Mouse (Mus musculus) erythroid progenitor cell, adult 5-6 weeks (primary cell): ENCODE results near the gene Sec23ip. TPM values are rescaled to one million over a fixed set of nuclear protein-coding genes. Genes with fewer than 3 reads are reported as not detected.
"Not testable (repeated sequence)": the region's sequence is repeated elsewhere in the genome, so short reads cannot be mapped to it uniquely, and the experiment has no call there.

Experiments used
- ATAC-seq: replicated peaks from 2 replicates; pipeline ENCODE4 v1.8.0; 2016; ENCODE audit warnings: moderate number of reproducible peaks, mild to moderate bottlenecking, moderate TSS enrichment, inconsistent platforms; ENCODE audit not compliant: poor library complexity, low FRiP score, severe bottlenecking
- total RNA-seq, 2 experiments: library from RNA; stranded (forward) in 1 of 2; stranded (reverse) in 1 of 2; fragments of 150-400 nt in 1 of 2; fragments of 186-747, 209-891 nt in 1 of 2; gene quantifications; 2 replicates each; pipeline versions ENCODE4 v1.2.3 to v1.2.4; 2015 to 2017; ENCODE audit warnings: low replicate concordance in 2 of 2

Gene Sec23ip
- total RNA-seq (2015; ENCODE audit: low replicate concordance) (15.5 and 38.6 TPM in 2 replicates), total RNA-seq (2017; ENCODE audit: low replicate concordance) (23.8 and 26.3 TPM in 2 replicates)

DNA sequence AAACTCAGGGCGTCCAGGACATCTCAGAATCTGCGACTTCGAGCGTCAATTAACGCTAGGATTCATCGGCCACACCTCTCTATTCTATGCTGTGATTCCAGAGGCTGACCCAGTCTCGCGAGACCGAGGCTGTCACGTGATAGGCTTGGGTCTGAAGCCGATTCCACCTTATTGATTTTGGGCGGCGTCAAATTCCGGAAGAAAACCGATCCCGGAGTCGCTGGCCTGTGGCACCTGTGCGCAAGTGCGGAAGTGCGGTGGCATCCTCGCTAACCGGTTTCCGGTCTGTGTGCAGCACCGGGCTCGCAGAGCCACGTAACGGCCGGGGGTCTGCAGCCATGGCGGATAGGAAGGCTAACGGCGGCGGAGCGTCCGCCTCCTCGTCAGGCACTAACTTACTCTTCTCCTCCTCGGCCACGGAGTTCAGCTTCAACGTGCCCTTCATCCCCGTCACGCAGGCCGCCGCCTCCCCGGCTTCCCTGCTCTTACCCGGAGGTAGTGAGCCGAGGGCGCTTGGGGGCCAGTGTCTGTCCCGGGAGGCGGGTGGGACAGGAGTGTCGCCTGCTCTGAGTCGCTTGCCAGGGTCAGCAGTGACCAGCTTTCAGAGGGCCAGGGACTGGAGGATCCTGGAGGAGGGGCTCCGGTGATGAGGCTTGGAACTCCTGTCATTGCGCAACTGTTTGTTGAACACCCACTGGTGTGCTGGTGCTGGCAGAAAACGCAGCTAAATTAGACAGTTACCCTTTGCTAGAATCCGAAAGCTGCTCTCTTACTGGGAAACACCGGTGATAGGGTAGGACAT is at the start of gene Sec23ip:
Gene Sec23ip (plus strand): TSS at position 260 of the 802 bp plus-strand sequence.
- ATAC-seq = peak; percentile 86

DNA sequence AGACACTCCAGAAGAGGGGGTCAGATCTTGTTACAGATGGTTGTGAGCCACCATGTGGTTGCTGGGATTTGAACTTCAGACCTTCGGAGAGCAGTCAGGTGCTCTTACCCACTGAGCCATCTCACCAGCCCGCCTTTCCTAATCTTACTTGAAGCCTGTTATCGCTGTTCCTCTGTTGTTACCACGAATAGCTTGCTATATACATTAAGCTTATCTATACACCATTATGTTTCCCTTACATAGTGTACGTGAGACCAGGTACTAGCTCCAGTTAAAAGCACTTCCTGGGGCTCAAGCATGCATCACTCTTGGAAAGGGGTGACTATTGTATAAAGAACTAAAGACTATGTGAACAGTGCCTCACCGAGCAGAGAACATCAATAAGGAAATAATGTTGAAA is 44.8 kb upstream of the Sec23ip start:
- not testable (repeated sequence) for ATAC-seq

DNA sequence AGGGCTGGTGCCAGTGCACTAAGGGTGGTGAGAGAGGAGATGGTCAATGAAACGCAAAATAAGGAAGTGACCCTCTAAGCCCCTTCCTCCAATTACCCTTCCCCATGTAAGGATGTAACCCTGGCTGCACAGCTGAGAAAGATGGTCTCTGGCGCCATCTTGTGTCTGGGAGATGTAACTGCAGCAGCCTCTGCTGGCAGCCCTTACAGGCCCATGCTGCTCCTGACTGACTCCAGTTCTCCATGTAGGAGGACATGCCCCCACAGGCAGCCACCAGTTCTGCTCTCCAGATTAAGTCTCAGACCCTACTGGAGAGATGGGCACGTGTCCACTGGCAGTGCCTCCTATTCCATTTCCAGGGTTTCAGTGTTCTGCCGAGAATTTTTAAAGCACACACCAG is 39.0 kb upstream of the Sec23ip start:
- ATAC-seq = peak; percentile 78

DNA sequence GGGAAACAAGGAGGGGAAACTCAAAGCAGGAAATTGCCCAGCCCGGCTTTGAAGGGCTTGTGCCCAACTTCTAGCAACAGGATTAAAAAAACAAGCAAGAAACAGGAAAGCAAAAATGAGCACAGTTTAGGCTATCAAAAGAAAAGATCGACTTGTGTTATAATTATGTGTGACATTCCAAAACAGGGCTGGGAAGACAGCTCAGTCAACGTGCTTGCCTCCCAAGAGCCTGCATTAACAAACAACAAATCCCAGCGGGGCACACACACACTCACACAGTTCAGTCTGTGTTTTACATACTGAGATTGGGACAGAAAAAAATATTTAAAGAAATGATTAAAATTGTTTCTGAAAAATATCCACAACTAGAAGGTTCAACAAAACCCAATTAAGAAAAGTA is 26.8 kb upstream of the Sec23ip start:
- ATAC-seq = no peak

DNA sequence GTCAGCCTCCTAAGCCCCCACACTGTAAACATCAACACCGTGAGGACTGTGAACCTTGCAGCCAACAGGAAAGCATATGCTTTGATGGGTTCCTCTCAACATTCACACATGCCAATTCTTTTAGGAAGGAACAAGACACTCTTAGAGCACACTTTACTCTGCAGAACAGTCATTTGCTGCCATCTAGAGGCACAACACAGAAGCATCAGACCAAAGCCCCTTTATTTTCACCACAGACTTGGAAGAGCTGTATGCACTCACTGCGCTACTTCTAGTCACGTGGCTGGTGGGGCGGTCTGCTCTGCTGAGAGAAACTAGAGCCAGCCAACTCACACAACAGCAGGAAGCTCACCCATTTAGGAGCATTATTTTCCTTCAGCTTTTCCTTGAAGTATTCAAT is 20.0 kb upstream of the Sec23ip start:
- ATAC-seq = peak; percentile 79; the same call in 1 of the 2 replicates

DNA sequence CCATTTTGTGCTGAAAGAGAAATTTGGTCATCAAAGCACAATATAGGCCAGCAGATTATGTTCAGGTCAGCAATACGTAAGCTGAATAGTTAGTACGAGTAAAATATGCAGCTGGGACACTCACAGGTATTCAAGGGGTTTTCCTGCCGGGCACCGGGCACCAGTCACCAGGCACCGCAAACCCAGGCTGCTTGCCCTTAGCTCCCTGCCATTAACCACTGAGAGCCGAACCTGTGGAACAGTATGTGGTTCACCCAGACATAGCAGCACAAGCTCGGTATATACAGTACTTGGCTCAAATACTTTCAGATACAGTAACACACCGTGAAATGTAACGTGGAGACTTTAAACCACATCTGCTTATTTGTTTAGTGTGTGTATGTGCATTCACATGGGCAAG is 19.6 kb upstream of the Sec23ip start:
- ATAC-seq = no peak

DNA sequence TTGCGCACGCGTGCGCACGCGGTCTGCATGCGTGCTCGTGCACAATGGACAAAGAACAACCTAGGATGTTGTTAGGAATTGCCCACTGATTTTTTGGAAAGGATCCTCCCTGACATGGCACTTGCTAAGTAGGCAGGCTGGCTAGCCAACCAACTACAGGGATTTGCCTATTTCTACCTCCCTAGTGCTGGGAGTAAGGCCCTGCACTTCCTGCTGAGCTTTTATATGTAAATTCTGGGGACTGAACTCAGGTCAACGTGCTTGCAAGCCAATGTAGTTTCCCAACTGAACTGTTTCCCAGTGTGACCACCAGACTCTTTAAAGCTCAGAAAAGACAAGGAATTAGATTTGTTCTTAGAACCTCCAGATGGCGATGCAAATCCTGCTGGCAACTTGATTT is 17.7 kb upstream of the Sec23ip start:
- no peak for ATAC-seq

DNA sequence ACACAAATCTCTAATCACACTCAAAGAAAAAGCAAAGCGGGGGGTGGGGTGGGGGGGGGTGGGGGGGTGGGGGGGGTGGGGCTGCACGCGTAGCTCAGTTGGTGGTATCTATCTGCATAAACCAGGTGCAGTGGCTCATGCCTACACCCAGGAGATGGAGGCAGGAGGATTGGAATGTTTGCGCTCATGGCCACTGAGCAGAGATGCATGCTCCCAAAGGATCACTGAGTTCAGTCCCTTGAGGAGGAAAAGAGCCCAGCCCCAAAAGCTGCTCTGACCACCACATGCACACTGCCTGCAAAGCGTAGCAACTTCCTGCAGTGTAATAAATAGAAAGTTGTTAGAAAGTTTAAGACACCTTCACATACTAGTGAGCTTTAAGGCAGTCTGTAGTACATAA is 17.0 kb upstream of the Sec23ip start:
- ATAC-seq = no peak

DNA sequence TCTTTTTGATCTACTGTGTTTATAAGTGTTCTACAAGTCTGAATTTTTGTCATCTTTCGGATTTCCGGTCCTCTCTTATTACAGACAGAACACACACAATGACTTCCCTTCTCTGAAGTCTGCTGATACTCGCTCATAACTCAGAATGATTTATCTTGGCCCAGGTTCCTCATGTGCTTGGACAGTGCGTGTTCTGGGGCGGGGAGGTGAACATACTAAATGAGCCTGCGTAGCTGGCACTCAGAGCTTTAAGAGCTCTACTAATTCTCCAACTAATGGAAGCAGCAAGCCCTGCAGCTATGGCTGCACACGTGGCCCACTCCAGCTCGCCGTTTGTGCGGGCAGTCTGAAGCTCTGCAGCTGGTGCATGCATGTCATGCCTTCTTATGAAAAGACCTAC is 16.0 kb upstream of the Sec23ip start:
- no peak for ATAC-seq

DNA sequence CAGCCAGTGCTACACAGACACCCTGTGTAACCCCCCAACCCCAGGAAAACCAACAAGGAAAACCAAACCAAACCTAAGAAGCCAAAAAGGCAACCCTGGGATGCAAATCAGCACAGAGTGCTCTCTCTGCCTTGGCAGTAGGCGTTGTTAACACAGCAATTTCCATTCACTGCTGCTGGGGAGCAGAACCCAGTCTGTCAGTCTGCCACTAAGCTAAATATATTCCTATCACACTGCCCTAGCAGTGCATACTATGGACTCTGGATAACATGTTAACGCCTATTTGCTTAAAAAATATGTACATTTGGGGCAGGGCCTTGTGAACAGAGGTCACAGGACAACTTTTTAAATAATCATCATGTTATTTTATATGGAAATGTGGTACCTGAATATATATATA is 13.2 kb upstream of the Sec23ip start:
- ATAC-seq = no peak

DNA sequence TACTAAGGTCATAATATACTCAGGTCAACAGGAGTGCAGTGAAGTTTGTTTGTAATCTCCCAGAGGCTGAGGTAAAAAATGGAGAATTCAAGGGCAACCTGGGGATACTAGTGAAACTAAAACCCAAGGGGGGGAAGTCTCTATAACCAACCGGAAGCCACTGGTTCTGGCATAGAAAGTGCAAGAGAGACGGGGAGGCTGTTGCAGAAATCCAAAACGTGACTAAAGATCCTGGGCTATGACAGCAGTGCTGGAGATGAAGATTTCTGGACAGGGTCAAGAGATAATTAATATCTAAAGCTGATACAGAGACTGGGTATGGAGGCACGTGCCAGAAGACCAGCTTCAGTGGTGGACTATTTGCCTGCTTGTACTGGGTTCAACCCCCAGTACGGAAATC is 6.7 kb upstream of the Sec23ip start:
- ATAC-seq = no peak

DNA sequence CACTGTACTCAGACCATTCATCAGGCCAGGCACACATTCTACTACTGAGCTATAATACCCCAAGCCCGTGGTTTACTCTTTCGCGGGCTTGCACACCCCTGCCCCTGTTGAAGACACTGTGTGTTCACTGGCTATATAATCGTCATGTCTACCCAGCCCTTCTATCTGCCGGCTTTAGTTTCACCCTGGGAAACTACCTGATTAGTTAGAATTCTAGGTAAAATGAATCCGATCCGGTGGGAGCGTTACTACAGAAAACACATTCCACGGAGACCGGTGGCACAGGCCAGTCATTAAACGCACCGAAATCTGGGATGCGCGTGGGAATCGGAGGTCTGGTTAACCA is 5.7 kb upstream of the Sec23ip start:
- ATAC-seq = no peak

DNA sequence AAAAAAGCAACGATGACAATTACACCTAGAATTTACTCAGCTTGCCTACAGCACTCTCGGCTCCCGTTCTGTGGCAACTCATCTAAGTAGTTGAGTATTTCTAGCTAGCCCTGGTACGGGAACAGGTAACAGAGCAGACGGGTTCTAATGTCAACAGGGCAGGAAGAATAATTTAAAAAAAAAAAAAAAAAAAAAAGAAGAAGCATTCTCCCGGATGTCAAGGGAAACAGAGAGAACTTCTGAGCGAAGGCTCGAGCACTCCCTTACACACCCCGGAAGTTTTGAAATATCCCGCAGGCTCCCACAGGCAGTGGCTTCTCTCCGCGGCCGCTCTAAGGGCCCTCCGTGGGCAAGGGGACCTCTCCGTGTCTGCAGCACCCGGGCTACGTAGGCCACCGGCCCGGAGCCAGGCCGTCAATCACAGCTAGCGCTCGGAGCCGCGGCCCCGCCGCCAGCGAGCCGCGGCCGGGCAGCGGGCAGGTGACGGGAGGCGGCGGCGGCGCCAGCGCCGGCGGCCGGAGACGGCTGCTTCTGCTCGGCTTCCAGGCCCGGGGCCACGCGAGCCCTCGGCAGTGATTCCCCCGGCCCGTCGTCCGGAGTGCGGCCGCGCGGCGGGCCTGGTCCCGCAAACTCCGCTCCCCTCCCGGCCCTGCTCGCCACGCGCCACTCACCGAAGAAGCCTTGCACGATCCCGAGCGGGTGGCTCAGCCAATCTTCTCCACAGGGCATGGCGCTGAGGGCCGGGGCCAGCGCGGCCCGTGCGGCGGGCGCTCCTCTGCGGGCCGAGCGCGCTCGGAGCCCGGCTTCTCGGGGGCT is 5.1 kb upstream of the Sec23ip start:
- peak; percentile 17; the same call in 1 of the 2 replicates for ATAC-seq

DNA sequence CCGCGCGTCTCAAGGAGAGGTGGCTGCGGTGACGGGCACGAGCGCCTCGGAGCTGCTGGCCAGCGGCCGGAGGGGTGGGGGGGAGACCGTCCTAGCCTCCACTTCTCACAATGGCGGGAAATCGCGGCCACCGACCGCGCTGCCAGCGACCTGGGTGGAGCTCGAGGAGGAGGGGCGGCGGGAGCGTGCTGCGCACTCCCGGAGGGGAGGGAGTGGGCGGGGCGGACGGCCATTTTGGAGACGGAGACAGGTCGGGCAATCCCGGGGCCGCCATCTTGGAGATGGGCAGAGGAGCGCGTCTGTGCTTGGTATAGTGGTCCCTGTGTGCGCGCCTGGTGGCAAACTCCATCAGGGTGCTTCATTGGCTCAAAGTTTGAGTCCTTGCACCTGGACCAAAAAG is 4.4 kb upstream of the Sec23ip start, which contains the start of gene Mcmbp:
Gene Mcmbp (minus strand): TSS at position 162 of the 400 bp plus-strand sequence.
- ATAC-seq = peak; percentile 86

DNA sequence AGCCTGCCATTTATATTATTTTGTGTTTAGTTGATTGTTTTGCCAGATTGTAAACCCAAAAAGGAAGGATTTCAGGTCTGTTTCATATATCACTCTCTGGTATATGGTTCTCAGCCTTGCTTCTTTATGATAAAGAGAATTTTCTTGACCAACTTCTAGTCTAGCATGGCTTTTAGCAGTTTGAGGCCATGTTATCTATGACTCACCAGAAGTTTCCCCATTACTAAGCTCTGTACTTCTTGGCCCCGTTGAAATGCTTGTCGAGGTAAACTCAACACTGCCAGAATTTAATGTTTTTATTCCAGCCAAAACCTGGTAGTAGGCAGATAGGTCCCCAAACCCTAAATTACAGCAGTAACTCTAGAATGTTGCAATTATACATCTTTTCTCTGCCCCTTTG is 845 bp upstream of the Sec23ip start:
- ATAC-seq = no peak

DNA sequence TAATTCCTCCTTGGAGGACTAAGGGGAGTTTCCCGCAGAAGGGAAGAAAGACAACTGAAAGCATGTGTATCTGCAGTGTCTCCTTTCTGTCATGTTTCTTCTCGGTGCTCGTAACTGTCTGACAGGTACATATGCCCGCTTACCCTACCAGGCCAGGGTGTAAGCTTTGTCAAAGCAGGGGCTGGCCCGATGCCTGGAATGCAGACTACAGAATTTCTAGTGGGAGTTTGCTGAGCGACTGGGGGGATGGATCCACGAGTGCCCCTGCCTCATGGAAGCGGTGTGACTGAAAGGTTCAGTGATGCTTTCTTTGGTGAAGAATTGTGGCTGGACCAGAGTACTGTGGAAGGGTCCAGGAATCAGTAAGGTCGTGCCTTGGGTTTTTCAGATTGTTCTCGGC is 1.4 kb downstream of the Sec23ip start:
- no peak for ATAC-seq

DNA sequence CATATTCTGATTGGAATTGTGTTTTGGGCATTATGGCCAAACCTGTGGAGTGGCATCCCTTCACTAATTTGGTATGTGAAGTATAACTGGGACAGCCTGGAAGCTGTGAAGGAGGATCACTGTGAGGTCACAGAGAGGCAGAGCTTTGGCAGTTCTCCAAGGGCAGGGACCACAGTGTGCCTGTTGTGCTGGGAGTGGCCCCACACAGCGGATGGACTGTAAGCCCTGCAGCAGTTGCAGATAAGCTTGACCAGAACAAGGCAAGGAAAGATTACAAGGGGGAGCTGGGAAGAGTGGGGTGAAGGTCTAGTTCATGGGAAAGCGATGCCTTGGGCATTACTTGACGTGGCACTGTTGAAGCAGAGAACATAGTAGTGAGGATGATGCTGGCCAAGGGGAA is 4.0 kb downstream of the Sec23ip start:
- ATAC-seq = peak; percentile 82

DNA sequence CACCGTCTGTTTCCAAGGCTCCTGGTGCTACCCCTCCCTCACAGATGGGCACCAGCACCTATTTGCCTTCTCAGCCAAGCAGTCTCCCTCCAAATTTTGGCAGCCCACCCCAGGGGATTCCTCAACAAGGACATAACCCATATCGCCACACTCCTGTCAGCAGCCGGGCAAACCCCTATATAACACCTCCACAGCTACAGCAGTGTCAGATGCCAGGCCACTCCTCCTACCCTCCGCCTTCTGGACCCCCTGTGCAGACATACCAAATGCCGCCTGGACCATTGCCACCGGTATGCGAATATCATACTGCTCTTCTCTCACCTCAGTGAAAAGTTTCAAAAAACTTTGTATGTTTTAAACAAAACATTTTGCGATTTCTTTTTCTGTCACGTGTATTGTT is 5.6 kb downstream of the Sec23ip start:
- ATAC-seq = no peak

DNA sequence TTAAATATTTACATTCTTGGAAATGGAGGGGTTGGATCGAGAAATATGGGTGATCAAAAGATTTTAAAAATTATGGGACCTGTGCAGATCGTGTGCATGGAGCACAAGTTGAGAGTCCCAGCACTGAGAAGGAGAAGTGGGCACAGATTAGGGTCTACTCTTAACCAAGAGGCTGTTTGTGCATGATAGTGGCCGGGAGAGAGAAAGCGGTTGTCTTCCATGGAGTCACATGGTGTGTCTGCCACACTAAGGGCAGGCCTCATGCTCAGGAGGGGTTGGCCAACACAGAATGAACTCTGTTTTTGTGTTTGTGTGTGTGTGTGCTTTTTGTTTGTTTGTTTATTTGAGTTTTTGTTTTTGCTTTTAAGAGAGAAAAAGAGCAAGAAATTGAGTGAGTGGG is 7.3 kb downstream of the Sec23ip start:
- no peak for ATAC-seq

DNA sequence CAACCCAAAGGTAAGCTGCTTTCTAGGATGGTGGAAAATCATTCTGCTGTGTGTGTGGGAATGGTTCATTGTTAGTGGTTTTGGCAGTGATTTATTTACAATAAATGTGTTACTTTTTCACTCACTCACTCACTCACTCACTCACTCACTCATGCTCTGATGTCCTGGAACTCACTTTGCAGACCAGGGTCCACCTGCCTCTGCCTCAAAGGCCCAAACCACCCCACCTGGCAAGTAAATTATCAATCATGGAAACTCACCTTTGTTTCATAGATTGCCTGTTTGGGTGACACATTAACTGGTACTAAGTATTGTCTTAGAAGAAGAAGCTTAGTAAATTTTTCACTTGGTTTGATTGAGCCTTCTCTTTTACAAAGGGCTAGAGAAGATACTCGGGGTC is 10.7 kb downstream of the Sec23ip start:
- ATAC-seq = no peak

DNA sequence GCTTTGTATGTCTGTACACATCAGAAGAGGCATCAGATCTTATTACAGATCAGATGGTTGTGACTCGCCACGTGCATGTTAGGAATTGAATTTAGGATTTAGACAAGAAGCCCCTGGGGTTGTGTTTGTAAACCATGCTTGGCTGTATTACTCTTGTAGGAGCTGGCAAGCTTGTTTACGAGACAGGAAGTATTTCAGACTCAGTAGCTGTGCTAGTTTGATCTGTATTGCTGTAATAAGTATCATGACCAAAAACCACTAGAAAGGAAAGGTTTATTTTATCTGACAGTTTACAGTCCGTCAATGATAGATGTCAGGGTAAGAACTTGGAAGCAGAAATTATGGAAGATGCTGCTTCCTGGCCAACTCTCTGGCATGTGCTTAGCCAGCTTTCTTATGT is 14.2 kb downstream of the Sec23ip start:
- ATAC-seq = no peak
